Mouse (Mus musculus) embryonic facial prominence, embryonic 12.5 days (tissue): ENCODE data around the gene Sec14l2. TPM values are rescaled to one million over a fixed set of nuclear protein-coding genes. Genes with fewer than 3 reads are reported as not detected.

ENCODE experiments used
- ATAC-seq: fragments of 200-750 bp; cut with Nextera tagmentation; 2 replicates; pipeline ENCODE4 v1.8.0; 2017; ENCODE audit not compliant: insufficient number of reproducible peaks, insufficient read depth, low FRiP score, low TSS enrichment
- H3K27ac ChIP-seq: fragments of 300-500 bp; sonication (generic); 2 replicates; pipeline ENCODE4 v1.5.1; 2016; ENCODE audit warnings: mild to moderate bottlenecking
- H3K27me3 ChIP-seq: fragments of 300-500 bp; sonication (generic); 2 replicates; pipeline ENCODE4 v1.6.1; 2016; ENCODE audit warnings: mild to moderate bottlenecking, moderate library complexity
- H3K36me3 ChIP-seq: fragments of 300-500 bp; sonication (generic); 2 replicates; pipeline ENCODE4 v1.6.1; 2016; ENCODE audit warnings: mild to moderate bottlenecking
- H3K4me1 ChIP-seq: fragments of 300-500 bp; sonication (generic); 2 replicates; pipeline ENCODE4 v1.6.1; 2016
- H3K4me2 ChIP-seq: fragments of 300-500 bp; sonication (generic); replicated peaks from 2 replicates; pipeline ENCODE4 v1.6.1; 2016; ENCODE audit warnings: mild to moderate bottlenecking, moderate library complexity
- H3K4me3 ChIP-seq: fragments of 300-500 bp; sonication (generic); 2 replicates; pipeline ENCODE4 v1.5.1; 2016; ENCODE audit warnings: mild to moderate bottlenecking
- H3K9ac ChIP-seq: fragments of 300-500 bp; sonication (generic); 2 replicates; pipeline ENCODE4 v1.6.1; 2016; ENCODE audit warnings: mild to moderate bottlenecking, moderate library complexity
- H3K9me3 ChIP-seq: fragments of 300-500 bp; sonication (generic); 2 replicates; pipeline ENCODE4 v1.6.1; 2016; ENCODE audit warnings: mild to moderate bottlenecking, moderate library complexity
- WGBS: fragments of 180-500 bp; shearing (Covaris S2); methylation state at CpG from one replicate; pipeline ENCODE4 v1.1.7; 2016; 5-methylcytosine and 5-hydroxymethylcytosine counted together
- microRNA-seq: library from miRNA; unstranded; fragments of <30 nt; microRNA quantifications from one replicate; pipeline ENCODE4, GENCODE M21; 2017
- polyA plus RNA-seq: library from polyadenylated mRNA; unstranded; fragments of >200 nt; fragmentation: Nextera tagmentation; extraction: Ambion mirVana; gene quantifications from 2 replicates; pipeline ENCODE4 v1.2.1, GENCODE M21; 2016

The Sec14l2 gene
- polyA plus RNA-seq, 1 experiment from 2014 or later, result 2.0 TPM

DNA sequence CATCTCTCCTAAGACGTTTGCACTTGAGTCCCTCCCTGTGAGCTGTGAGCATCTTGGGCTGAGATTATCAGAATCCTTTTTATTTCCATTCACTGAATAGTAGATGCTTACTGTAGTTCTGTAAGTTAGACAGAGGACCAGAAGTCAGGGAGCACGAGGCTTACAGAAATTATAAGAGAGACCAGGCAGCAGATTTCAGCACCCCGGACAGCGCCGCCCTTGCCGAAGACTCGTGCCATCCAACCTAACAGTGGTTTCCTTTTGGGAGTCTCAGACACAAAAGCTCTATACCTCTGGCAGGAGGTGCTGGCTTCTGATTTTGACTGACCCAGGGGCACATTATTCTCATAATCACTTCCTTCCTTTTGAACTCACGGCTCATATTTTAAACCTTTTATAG lies 46.6 kb downstream of the Sec14l2 start:
- no peaks in the 10 kb centered on the region for H3K27me3 ChIP-seq
- WGBS, result 13% methylated on average over 8 of the region's 8 CpGs
- no peak overlapping the region for H3K4me3 ChIP-seq
- H3K9ac ChIP-seq, result no peak overlapping the region
- no peaks in the 10 kb centered on the region for H3K4me1 ChIP-seq
- H3K4me2 ChIP-seq, result no peak overlapping the region
- no peaks in the 10 kb centered on the region for H3K9me3 ChIP-seq
- H3K27ac ChIP-seq, result no peak overlapping the region
- no peaks in the 10 kb centered on the region for H3K36me3 ChIP-seq
- ATAC-seq, result no peak

- H3K27me3 ChIP-seq, result no peaks in the 10 kb centered on the region
- no peak overlapping the region for H3K27ac ChIP-seq
- no peak for ATAC-seq
- H3K4me3 ChIP-seq, result no peak overlapping the region
- 72% methylated on average over 1 of the region's 1 CpGs for WGBS
- H3K4me2 ChIP-seq, result no peak overlapping the region
- no peak overlapping the region for H3K9ac ChIP-seq
- no peaks in the 10 kb centered on the region for H3K9me3 ChIP-seq
- no peaks in the 10 kb centered on the region for H3K4me1 ChIP-seq
- H3K36me3 ChIP-seq, result no peaks in the 10 kb centered on the region
These were observed 53.6 kb downstream of the Sec14l2 start for GRCm38 (mm10) chr11:4069664-4070063.

DNA sequence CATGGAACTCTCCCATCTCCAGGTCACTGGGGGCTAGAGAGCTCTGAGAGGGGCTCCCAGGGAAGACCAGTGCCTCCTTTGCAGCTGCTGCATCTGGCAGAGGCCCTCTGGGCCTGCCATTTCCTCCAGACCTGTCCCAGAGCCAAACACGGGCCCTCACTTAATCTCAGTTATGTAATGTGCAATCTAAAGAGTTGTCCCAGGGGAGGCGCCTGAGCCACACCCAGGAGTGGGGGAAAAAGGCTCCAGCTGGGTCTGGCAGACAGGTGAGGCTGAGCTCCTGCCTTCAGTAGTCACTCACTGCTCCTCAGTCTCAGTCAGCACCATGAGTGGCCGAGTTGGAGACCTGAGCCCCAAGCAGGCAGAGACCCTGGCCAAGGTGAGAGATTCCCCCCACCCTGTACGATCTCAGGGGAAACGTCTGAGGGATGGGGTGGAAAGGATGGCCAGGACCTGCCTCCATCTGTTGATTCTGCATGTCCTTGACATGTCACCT lies 58.5 kb downstream of the Sec14l2 start, which contains the start of gene Sec14l3:
Sec14l3 (plus strand) TSS at position 215 of the 496 bp plus-strand sequence.
- no peaks in the 10 kb centered on the region for H3K9me3 ChIP-seq
- no peak within 1 kb of the TSS for H3K9ac ChIP-seq
- H3K4me2 ChIP-seq, result no peak within 1 kb of the TSS
- no peak within 1 kb of the TSS for H3K27ac ChIP-seq
- H3K4me1 ChIP-seq, result no peaks in the 10 kb centered on the region
- ATAC-seq, result no peak
- no peaks in the 10 kb centered on the region for H3K27me3 ChIP-seq
- H3K4me3 ChIP-seq, result no peak within 1 kb of the TSS
- no peaks in the 10 kb centered on the region for H3K36me3 ChIP-seq
- 70% methylated on average over 5 of the region's 5 CpGs for WGBS

DNA sequence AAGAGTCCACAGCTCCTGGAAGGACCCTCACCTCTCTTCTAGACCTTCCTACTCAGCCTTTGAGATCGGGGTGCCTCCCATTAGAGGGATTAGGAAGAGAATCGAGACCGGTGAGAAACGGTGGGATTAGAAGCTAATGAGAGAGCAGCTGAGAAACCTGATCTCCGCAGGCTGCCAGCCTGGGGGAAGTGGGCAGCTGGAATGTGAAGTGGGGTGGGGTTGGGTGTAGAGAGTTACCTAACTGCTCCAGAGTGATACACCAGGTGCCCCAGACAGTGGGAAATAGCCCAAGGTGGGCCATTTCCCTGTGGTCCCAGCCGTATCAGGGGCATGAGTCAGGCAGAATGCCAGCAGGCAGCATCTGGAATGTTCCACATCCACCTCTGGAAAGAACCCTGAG lies 60.2 kb downstream of the Sec14l2 start:
- no peak overlapping the region for H3K4me3 ChIP-seq
- 36% methylated on average over 6 of the region's 6 CpGs for WGBS
- H3K9me3 ChIP-seq, result no peaks in the 10 kb centered on the region
- no peak overlapping the region for H3K9ac ChIP-seq
- no peaks in the 10 kb centered on the region for H3K4me1 ChIP-seq
- no peak for ATAC-seq
- H3K27me3 ChIP-seq, result no peaks in the 10 kb centered on the region
- no peak overlapping the region for H3K4me2 ChIP-seq
- H3K27ac ChIP-seq, result no peak overlapping the region
- H3K36me3 ChIP-seq, result no peaks in the 10 kb centered on the region

DNA sequence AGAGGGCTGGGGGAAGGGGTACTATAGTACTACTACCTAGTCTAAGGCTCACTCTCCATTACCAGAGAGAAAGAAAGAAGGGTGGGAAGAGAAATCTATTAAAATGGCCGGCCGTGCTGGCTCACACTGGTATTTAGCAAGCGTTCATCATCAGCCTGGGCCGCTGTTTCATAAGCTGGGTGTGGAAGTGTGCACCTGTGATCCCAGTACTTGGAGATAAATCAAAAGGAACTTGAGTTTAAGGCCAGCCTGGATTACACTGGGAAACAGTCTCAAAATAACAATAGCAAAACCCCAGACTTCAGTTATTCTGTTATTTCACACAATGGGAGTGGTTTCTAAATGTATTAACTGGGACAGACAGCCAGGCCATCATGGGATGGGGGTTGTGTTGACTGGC lies 60.7 kb downstream of the Sec14l2 start:
- Histone ChIP-seq H3K4me3 (no peak overlapping the region), H3K27me3 (no peaks in the 10 kb centered on the region), H3K4me1 (no peaks in the 10 kb centered on the region), H3K4me2 (no peak overlapping the region), H3K27ac (no peak overlapping the region), H3K36me3 (no peaks in the 10 kb centered on the region), H3K9ac (no peak overlapping the region), H3K9me3 (no peaks in the 10 kb centered on the region)
- no peak for ATAC-seq
- 89% methylated on average over 4 of the region's 4 CpGs for WGBS

DNA sequence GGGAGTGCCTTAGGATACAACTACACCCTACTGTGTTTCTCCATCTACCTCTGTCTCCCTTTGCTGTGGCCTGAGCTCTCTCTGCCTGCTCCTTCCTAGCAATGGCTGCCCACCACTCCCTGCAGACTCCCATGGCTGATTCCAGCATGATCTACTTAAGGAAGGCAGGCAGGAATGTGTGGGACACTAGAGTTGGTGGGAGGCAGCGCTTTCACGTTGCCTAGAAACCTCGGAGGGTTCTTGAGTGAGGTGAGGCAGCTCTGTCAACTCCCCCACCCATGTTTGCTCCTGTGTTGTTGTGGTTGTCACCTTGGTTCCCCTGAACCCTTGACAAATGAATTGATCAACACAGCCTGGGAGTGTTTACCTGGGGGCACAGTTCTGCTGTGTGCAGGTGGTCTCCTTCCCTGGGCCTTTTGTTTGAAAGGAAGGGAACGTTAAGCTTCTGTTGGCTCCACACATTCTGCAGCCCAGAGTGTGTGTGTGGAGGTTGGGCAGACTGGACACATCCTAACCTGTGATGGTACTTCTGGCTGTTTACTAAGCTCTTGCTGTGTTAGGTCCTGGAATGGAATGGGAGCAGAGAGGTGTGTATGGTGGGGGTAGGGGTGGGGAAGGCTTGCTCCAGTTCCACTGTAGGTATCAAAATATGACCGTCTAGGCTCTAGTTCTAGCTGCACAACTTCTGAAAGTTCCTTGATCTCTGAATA lies 62.2 kb downstream of the Sec14l2 start:
- Histone ChIP-seq H3K9me3 (no peaks in the 10 kb centered on the region), H3K4me1 (no peaks in the 10 kb centered on the region), H3K4me3 (no peak overlapping the region), H3K4me2 (no peak overlapping the region), H3K27ac (no peak overlapping the region), H3K27me3 (no peaks in the 10 kb centered on the region), H3K9ac (no peak overlapping the region), H3K36me3 (no peaks in the 10 kb centered on the region)
- ATAC-seq, result no peak
- 75% methylated on average over 5 of the region's 5 CpGs for WGBS

GRCm38 (mm10) chr11:4053586-4053985 lies 69.6 kb downstream of the Sec14l2 start:
- ATAC-seq, result no peak
- no peak overlapping the region for H3K27ac ChIP-seq
- no peak overlapping the region for H3K4me2 ChIP-seq
- no peaks in the 10 kb centered on the region for H3K9me3 ChIP-seq
- no peaks in the 10 kb centered on the region for H3K4me1 ChIP-seq
- H3K9ac ChIP-seq, result no peak overlapping the region
- WGBS, result 22% methylated on average over 5 of the region's 5 CpGs
- H3K36me3 ChIP-seq, result no peaks in the 10 kb centered on the region
- H3K4me3 ChIP-seq, result no peak overlapping the region
- no peaks in the 10 kb centered on the region for H3K27me3 ChIP-seq

DNA sequence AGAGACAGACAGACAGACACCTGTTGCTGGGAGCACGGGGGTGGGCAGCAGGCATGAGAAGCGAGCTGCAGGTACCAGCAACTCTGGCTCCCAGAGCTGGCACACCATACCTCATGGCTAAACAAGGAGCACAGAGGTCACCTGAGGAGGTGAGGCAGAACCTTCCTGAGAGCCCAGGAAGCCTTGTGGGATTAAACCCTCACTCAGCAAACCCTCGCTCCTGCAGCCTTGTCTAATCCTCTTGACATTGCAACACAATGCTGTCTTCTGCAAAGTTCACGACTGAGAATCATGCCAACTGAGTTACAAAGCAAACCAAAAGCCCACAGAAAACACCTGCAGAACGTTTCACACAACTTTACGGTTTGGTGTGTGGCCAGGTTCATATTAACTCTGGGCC lies 74.8 kb downstream of the Sec14l2 start:
- no peak overlapping the region for H3K4me2 ChIP-seq
- no peak overlapping the region for H3K4me3 ChIP-seq
- no peak for ATAC-seq
- WGBS, result 81% methylated on average over 6 of the region's 6 CpGs
- no peak overlapping the region for H3K27ac ChIP-seq
- H3K36me3 ChIP-seq, result no peaks in the 10 kb centered on the region
- no peak overlapping the region for H3K9ac ChIP-seq
- H3K27me3 ChIP-seq, result no peaks in the 10 kb centered on the region; the same call in 1 of the 2 replicates
- H3K4me1 ChIP-seq, result no peaks in the 10 kb centered on the region
- H3K9me3 ChIP-seq, result no peaks in the 10 kb centered on the region

DNA sequence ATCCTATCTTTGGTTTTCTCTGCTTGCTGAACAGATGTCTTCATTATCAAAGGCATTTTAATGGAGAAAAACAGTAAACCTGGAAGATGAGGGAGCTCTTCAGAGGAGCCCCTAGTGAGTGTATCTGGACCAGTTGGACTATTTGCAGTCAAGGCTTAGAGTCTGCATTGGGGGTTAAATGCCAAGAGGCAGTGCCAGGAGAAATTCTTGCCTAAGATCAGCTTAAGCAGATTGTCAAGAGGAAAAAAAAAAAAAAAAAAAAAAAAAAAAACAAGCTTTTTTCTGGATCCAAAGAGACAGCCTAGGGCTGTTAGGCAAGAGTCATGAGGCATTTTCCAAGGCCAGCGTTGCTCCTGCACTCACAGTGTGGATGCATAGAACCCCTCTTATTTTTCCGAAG lies 75.4 kb downstream of the Sec14l2 start:
- Histone ChIP-seq H3K27ac (no peak overlapping the region), H3K9me3 (no peaks in the 10 kb centered on the region), H3K4me1 (no peaks in the 10 kb centered on the region), H3K27me3 (no peaks in the 10 kb centered on the region; the same call in 1 of the 2 replicates), H3K4me2 (no peak overlapping the region), H3K9ac (no peak overlapping the region), H3K36me3 (no peaks in the 10 kb centered on the region), H3K4me3 (no peak overlapping the region)
- WGBS, result 94% methylated on average over 2 of the region's 2 CpGs
- no peak for ATAC-seq

Small RNAs within 50 kb of the gene (microRNA-seq; reads per million reads assigned to microRNA genes)
- gene Mir3060, result 6.0 reads per million, percentile 21 among the genes with 10 or more reads in this experiment

Other genes starting within 250 kb of the Sec14l2 start
- 0.14 and 0.33 TPM in 2 replicates for gene 4921536K21Rik, start 228.3 kb downstream of the Sec14l2 start, polyA plus RNA-seq
- gene Dusp18, start 228.2 kb downstream of the Sec14l2 start, polyA plus RNA-seq, result 12.7 and 14.7 TPM in 2 replicates
- gene Slc35e4, start 208.8 kb downstream of the Sec14l2 start, polyA plus RNA-seq, result 5.1 and 5.2 TPM in 2 replicates
- 34.6 and 36.1 TPM in 2 replicates for gene Tcn2, start 191.3 kb downstream of the Sec14l2 start, polyA plus RNA-seq
- 79.1 and 82.2 TPM in 2 replicates for gene Pes1, start 159.4 kb downstream of the Sec14l2 start, polyA plus RNA-seq
- 0.18 and 0.25 TPM in 2 replicates for gene 4930556J24Rik, start 146.6 kb downstream of the Sec14l2 start, polyA plus RNA-seq
- 2.2 and 2.4 TPM in 2 replicates for gene Gal3st1, start 139.8 kb downstream of the Sec14l2 start, polyA plus RNA-seq
- gene Sec14l4, start 92.0 kb downstream of the Sec14l2 start, polyA plus RNA-seq, result 0.23 TPM in 1 of 2 replicates, not detected in the other
- not detected in 2 replicates for gene Sec14l3, start 58.6 kb downstream of the Sec14l2 start, polyA plus RNA-seq
- gene Mtfp1, start 28.0 kb downstream of the Sec14l2 start, polyA plus RNA-seq, result 7.6 and 7.7 TPM in 2 replicates
- 43.0 and 44.7 TPM in 2 replicates for gene Rnf215, start 11.8 kb upstream of the Sec14l2 start, polyA plus RNA-seq
- 9.3 and 10.7 TPM in 2 replicates for gene Ccdc157, start 36.9 kb upstream of the Sec14l2 start, polyA plus RNA-seq
- 70.0 and 73.9 TPM in 2 replicates for gene Sf3a1, start 36.9 kb upstream of the Sec14l2 start, polyA plus RNA-seq
- 34.7 and 39.2 TPM in 2 replicates for gene Tbc1d10a, start 63.4 kb upstream of the Sec14l2 start, polyA plus RNA-seq
- gene Castor1, start 94.8 kb upstream of the Sec14l2 start, polyA plus RNA-seq, result 3.0 and 3.6 TPM in 2 replicates
- gene Osm, start 113.0 kb upstream of the Sec14l2 start, polyA plus RNA-seq, result not detected in 2 replicates
- 0.06 and 0.09 TPM in 2 replicates for gene Lif, start 134.1 kb upstream of the Sec14l2 start, polyA plus RNA-seq